Mouse (Mus musculus): Measurements from ENCODE around the gene S100pbp. TPM values are rescaled to one million over a fixed set of nuclear protein-coding genes. Genes with fewer than 3 reads are reported as not detected.

Gene S100pbp
- polyA plus RNA-seq, 1 experiment from 2014 or later = 15.8 TPM

GRCm38 (mm10) chr4:129120520-129121445, 68.7 kb downstream of the S100pbp start:
- H3K4me2 ChIP-seq = peak overlapping the region; percentile 89
- ATAC-seq (ENCODE audit: low read depth) = peak; percentile 40; the same call in 1 of the 2 replicates
- peaks cover 48% of the 10 kb centered on the region for H3K4me1 ChIP-seq (replicated peaks)
- H3K27ac ChIP-seq (replicated peaks) = peak overlapping the region; percentile 43
- under 1% methylated on average over 54 of the region's 59 CpGs for WGBS
- no peaks in the 10 kb centered on the region for H3K36me3 ChIP-seq
- H3K9me3 ChIP-seq = no peaks in the 10 kb centered on the region
- H3K9ac ChIP-seq = peak overlapping the region; percentile 76
- H3K27me3 ChIP-seq = peaks cover 63% of the 10 kb centered on the region
- H3K4me3 ChIP-seq = peak overlapping the region; percentile 53

- no peak overlapping the region for H3K27ac ChIP-seq (replicated peaks)
- no peak overlapping the region for H3K9ac ChIP-seq
- no peaks in the 10 kb centered on the region for H3K36me3 ChIP-seq
- H3K27me3 ChIP-seq = peaks cover 63% of the 10 kb centered on the region
- H3K4me1 ChIP-seq (replicated peaks) = peaks cover 48% of the 10 kb centered on the region
- peak overlapping the region; percentile 53; the same call in 1 of the 2 replicates for H3K4me3 ChIP-seq
- no peak for ATAC-seq (ENCODE audit: low read depth)
- H3K4me2 ChIP-seq = peak overlapping the region; percentile 89
- WGBS = 71% methylated on average over 10 of the region's 10 CpGs
- H3K9me3 ChIP-seq = no peaks in the 10 kb centered on the region
Measured at GRCm38 (mm10) chr4:129119708-129120107, 69.8 kb downstream of the S100pbp start.

- no peak for ATAC-seq (ENCODE audit: low read depth)
- Histone ChIP-seq H3K9me3 (no peaks in the 10 kb centered on the region), H3K36me3 (no peaks in the 10 kb centered on the region), H3K4me1 (replicated peaks) (peaks cover 57% of the 10 kb centered on the region), H3K27me3 (peaks cover 54% of the 10 kb centered on the region), H3K4me3 (no peak overlapping the region), H3K4me2 (no peak overlapping the region), H3K27ac (replicated peaks) (no peak overlapping the region), H3K9ac (no peak overlapping the region)
- WGBS = 86% methylated on average over 14 of the region's 14 CpGs
Measured at GRCm38 (mm10) chr4:129117720-129118510, 71.6 kb downstream of the S100pbp start.

DNA sequence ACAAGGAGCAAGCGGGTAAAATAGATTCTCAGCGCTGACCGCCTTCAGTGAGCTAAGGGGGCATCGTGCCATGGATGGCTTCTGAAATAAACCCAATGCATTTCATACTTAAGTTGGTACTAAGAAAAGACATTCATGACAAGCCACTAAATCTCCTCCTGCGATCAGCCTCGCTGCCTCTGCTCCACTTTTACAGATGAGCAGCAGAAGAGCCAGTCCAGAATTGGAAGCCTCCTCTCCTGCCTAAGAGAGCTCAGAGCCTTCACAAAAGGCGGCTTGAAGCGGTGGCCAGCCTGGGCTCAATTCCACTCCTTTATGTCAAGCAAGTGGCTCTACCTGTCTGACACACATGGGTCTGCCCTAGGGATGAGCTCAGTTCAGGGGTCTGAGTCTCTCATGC, 72.8 kb downstream of the S100pbp start:
- Histone ChIP-seq H3K4me3 (no peak overlapping the region), H3K27ac (replicated peaks) (no peak overlapping the region), H3K4me1 (replicated peaks) (peaks cover 60% of the 10 kb centered on the region), H3K36me3 (no peaks in the 10 kb centered on the region), H3K9ac (no peak overlapping the region), H3K27me3 (peaks cover 46% of the 10 kb centered on the region), H3K4me2 (no peak overlapping the region), H3K9me3 (no peaks in the 10 kb centered on the region)
- 91% methylated on average over 8 of the region's 8 CpGs for WGBS
- no peak for ATAC-seq (ENCODE audit: low read depth)

GRCm38 (mm10) chr4:129113083-129113988, 76.2 kb downstream of the S100pbp start:
- peaks cover 40% of the 10 kb centered on the region for H3K4me1 ChIP-seq (replicated peaks)
- no peak overlapping the region for H3K4me3 ChIP-seq
- H3K27me3 ChIP-seq = peaks cover 13% of the 10 kb centered on the region
- no peak overlapping the region for H3K4me2 ChIP-seq
- H3K9ac ChIP-seq = no peak overlapping the region
- no peaks in the 10 kb centered on the region for H3K36me3 ChIP-seq
- H3K9me3 ChIP-seq = no peaks in the 10 kb centered on the region
- H3K27ac ChIP-seq (replicated peaks) = no peak overlapping the region
- WGBS = 31% methylated on average over 28 of the region's 28 CpGs
- ATAC-seq (ENCODE audit: low read depth) = peak; percentile 88

- 0 out of 2 replicates have a peak overlapping the region, but pooled peaks have one; percentile 42 for H3K27ac ChIP-seq (replicated peaks)
- H3K27me3 ChIP-seq = peaks cover 15% of the 10 kb centered on the region
- H3K4me2 ChIP-seq = 0 out of 2 replicates have a peak overlapping the region, but pooled peaks have one; percentile 7
- H3K36me3 ChIP-seq = no peaks in the 10 kb centered on the region
- peaks cover 40% of the 10 kb centered on the region for H3K4me1 ChIP-seq (replicated peaks)
- ATAC-seq (ENCODE audit: low read depth) = 0 out of 2 replicates have a peak, but pooled peaks have one; percentile 17
- 0 out of 2 replicates have a peak overlapping the region, but pooled peaks have one; percentile 22 for H3K9ac ChIP-seq
- no peak overlapping the region for H3K4me3 ChIP-seq
- 47% methylated on average over 13 of the region's 13 CpGs for WGBS
- no peaks in the 10 kb centered on the region for H3K9me3 ChIP-seq
Measured at GRCm38 (mm10) chr4:129112231-129112630, 77.3 kb downstream of the S100pbp start.

DNA sequence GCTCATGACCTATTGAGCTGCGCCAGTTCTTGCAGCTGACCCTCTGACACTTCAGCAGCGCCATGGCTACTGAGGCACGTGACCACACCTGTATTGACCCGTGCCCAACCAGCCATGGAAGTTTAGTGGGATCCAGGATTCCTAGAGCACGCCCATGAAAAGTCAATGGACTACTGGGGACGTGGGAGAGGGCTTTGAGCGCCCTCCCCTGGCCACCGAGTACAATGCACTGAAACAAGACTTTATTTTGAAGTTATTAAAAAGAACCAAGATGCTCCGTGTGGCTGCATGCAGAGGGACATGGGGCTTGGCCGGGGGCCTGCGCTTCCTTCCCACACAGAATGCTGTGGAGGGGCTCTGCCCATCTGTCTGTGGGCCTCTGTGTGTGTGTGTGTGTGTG, 78.2 kb downstream of the S100pbp start:
- Histone ChIP-seq H3K4me3 (no peak overlapping the region), H3K27ac (replicated peaks) (no peak overlapping the region), H3K4me2 (no peak overlapping the region), H3K9ac (no peak overlapping the region), H3K27me3 (peaks cover 17% of the 10 kb centered on the region), H3K4me1 (replicated peaks) (peaks cover 40% of the 10 kb centered on the region), H3K36me3 (no peaks in the 10 kb centered on the region), H3K9me3 (no peaks in the 10 kb centered on the region)
- ATAC-seq (ENCODE audit: low read depth) = no peak
- WGBS = 66% methylated on average over 11 of the region's 11 CpGs

DNA sequence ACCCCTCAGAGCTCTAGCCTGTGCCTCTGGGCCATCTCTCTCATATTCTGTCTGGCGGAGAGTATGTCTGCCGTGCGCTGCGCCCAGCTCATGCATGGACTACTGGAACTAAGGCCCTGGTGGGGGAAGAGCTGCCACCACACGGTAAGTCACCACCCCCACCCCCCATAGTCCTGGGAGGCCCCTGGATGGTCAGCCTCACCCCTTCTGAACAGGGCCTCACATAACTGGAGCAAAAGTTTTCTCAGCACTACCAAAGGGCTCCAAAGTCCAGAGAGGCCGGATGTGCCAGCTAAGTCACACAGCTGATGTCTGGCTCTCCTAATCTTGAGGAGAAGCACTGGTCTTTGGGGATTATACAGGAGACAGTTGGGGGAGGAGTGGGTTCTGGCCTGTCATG, 78.7 kb downstream of the S100pbp start:
- ATAC-seq (ENCODE audit: low read depth) = no peak
- 92% methylated on average over 6 of the region's 6 CpGs for WGBS
- Histone ChIP-seq H3K4me1 (replicated peaks) (peaks cover 37% of the 10 kb centered on the region), H3K9me3 (no peaks in the 10 kb centered on the region), H3K36me3 (no peaks in the 10 kb centered on the region), H3K4me3 (no peak overlapping the region), H3K4me2 (no peak overlapping the region), H3K27me3 (peaks cover 22% of the 10 kb centered on the region), H3K27ac (replicated peaks) (no peak overlapping the region), H3K9ac (no peak overlapping the region)

- H3K4me2 ChIP-seq = no peak overlapping the region
- no peak for ATAC-seq (ENCODE audit: low read depth)
- no peaks in the 10 kb centered on the region for H3K9me3 ChIP-seq
- H3K9ac ChIP-seq = no peak overlapping the region
- no peak overlapping the region for H3K27ac ChIP-seq (replicated peaks)
- 67% methylated on average over 7 of the region's 7 CpGs for WGBS
- peaks cover 25% of the 10 kb centered on the region for H3K4me1 ChIP-seq (replicated peaks)
- H3K4me3 ChIP-seq = no peak overlapping the region
- peaks cover 44% of the 10 kb centered on the region for H3K27me3 ChIP-seq
- H3K36me3 ChIP-seq = no peaks in the 10 kb centered on the region
Measured at GRCm38 (mm10) chr4:129108624-129109023, 80.9 kb downstream of the S100pbp start.

- peaks cover 13% of the 10 kb centered on the region for H3K4me1 ChIP-seq (replicated peaks)
- 76% methylated on average over 10 of the region's 10 CpGs for WGBS
Measured at GRCm38 (mm10) chr4:129107348-129107899, 82.1 kb downstream of the S100pbp start.

GRCm38 (mm10) chr4:129106073-129106472, 83.5 kb downstream of the S100pbp start:
- Histone ChIP-seq H3K4me2 (no peak overlapping the region), H3K27me3 (peaks cover 57% of the 10 kb centered on the region), H3K36me3 (no peaks in the 10 kb centered on the region), H3K9me3 (no peaks in the 10 kb centered on the region), H3K27ac (replicated peaks) (no peak overlapping the region), H3K4me3 (no peak overlapping the region), H3K9ac (no peak overlapping the region), H3K4me1 (replicated peaks) (peaks cover 7% of the 10 kb centered on the region; the same call in 1 of the 2 replicates)
- no peak for ATAC-seq (ENCODE audit: low read depth)
- 14% methylated on average over 9 of the region's 9 CpGs for WGBS

More at GRCm38 (mm10) chr4:129107348-129107899, 82.1 kb downstream of the S100pbp start:
- peaks cover 53% of the 10 kb centered on the region for H3K27me3 ChIP-seq
- no peak for ATAC-seq (ENCODE audit: low read depth)
- no peak overlapping the region for H3K4me3 ChIP-seq
- H3K27ac ChIP-seq (replicated peaks) = no peak overlapping the region
- no peak overlapping the region for H3K9ac ChIP-seq
- H3K9me3 ChIP-seq = no peaks in the 10 kb centered on the region
- no peaks in the 10 kb centered on the region for H3K36me3 ChIP-seq
- H3K4me2 ChIP-seq = no peak overlapping the region
